Mouse (Mus musculus) limb, embryonic 10.5 days (tissue): Measurements from ENCODE around the gene Mecp2. TPM values are rescaled to one million over a fixed set of nuclear protein-coding genes. Genes with fewer than 3 reads are reported as not detected.

Experiments
- DNase-seq: peaks from one replicate; pipeline ENCODE4 v3.0.0-alpha.2; 2017; ENCODE audit warnings: low spot score
- H3K27ac ChIP-seq: fragments of 300-500 bp; sonication (generic); 2 replicates; pipeline ENCODE4 v1.5.1; 2016; ENCODE audit warnings: mild to moderate bottlenecking
- H3K27me3 ChIP-seq: fragments of 300-500 bp; sonication (generic); 2 replicates; pipeline ENCODE4 v1.6.1; 2016; ENCODE audit warnings: low read depth, mild to moderate bottlenecking; ENCODE audit not compliant: poor library complexity, severe bottlenecking
- H3K36me3 ChIP-seq: fragments of 300-500 bp; sonication (generic); 2 replicates; pipeline ENCODE4 v1.6.1; 2016; ENCODE audit warnings: mild to moderate bottlenecking, moderate library complexity
- H3K4me1 ChIP-seq: fragments of 300-500 bp; sonication (generic); 2 replicates; pipeline ENCODE4 v1.6.1; 2016
- H3K4me3 ChIP-seq: fragments of 300-500 bp; sonication (generic); 2 replicates; pipeline ENCODE4 v1.5.1; 2016; ENCODE audit warnings: mild to moderate bottlenecking, moderate library complexity
- H3K9me3 ChIP-seq: fragments of 300-500 bp; sonication (generic); replicated peaks from 2 replicates; pipeline ENCODE4 v1.6.1; 2016; ENCODE audit warnings: mild to moderate bottlenecking
- WGBS: fragments of 180-500 bp; shearing (Covaris S2); methylation state at CpG from one replicate; pipeline ENCODE4 v1.1.7; 2016; 5-methylcytosine and 5-hydroxymethylcytosine counted together
- polyA plus RNA-seq: library from polyadenylated mRNA; unstranded; fragments of >200 nt; fragmentation: Nextera tagmentation; extraction: Ambion mirVana; gene quantifications from 2 replicates; pipeline ENCODE4 v1.2.1, GENCODE M21; 2016

Mecp2 gene
- polyA plus RNA-seq, 1 experiment from 2014 or later = 14.0 TPM

GRCm38 (mm10) chrX:74084276-74084837 lies 50.8 kb downstream of the Mecp2 start:
- Histone ChIP-seq H3K9me3 (no peaks in the 10 kb centered on the region), H3K27me3 (peaks cover 40% of the 10 kb centered on the region), H3K27ac (peak overlapping the region; percentile 95), H3K36me3 (peaks cover 1% of the 10 kb centered on the region), H3K4me1 (no peaks in the 10 kb centered on the region), H3K4me3 (peak overlapping the region; percentile 68)
- no peak for DNase-seq
- WGBS = 15% methylated on average over 17 of the region's 17 CpGs

DNA sequence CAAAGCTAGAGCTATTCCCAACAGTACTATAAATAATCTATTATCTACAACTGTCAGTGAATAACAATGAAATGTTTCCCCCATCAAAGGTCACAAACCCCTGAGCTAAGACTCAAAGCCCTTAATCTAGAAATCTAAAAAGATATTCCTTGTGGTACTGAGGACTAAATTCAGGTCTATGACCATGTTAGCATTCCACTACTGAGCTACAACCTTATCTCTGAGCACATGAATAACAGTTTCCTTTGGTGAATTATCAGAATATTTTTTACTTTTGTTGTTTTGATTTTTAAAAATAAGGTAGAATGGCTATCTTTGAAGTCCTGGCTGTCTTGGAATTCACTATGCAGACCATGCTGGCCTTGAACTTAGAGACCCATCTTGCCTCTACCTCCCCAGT lies 64.4 kb downstream of the Mecp2 start:
- peaks cover 18% of the 10 kb centered on the region; the same call in 1 of the 2 replicates for H3K27me3 ChIP-seq
- peaks cover 30% of the 10 kb centered on the region for H3K36me3 ChIP-seq
- no peaks in the 10 kb centered on the region for H3K9me3 ChIP-seq
- DNase-seq = no peak
- H3K4me3 ChIP-seq = no peak overlapping the region
- no peaks in the 10 kb centered on the region for H3K4me1 ChIP-seq
- no peak overlapping the region for H3K27ac ChIP-seq

DNA sequence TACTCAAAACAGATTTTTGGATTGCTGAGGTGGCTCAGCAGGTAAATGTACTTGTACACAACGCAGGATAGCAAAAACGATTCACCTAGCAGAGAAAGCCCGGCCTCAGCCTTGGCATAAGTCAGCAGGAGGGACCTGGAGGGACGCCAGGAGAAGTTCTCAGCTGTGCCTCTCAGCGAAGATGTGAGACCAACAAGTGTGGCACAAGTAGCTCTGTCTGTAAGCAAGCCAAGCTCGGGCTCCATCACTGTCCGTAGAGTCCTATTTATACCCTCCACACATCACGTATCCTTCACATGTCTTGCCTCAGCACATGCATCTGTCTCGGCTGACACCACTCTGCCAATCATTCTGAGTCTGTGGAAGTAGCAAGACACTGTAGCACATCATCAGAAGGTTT lies 67.3 kb downstream of the Mecp2 start:
- Histone ChIP-seq H3K36me3 (peaks cover 9% of the 10 kb centered on the region), H3K9me3 (no peaks in the 10 kb centered on the region), H3K27ac (no peak overlapping the region), H3K4me1 (no peaks in the 10 kb centered on the region), H3K4me3 (no peak overlapping the region), H3K27me3 (peaks cover 9% of the 10 kb centered on the region; the same call in 1 of the 2 replicates)
- 94% methylated on average over 9 of the region's 9 CpGs for WGBS
- DNase-seq = no peak

GRCm38 (mm10) chrX:74045107-74045506 lies 90.1 kb downstream of the Mecp2 start:
- Histone ChIP-seq H3K9me3 (no peaks in the 10 kb centered on the region), H3K4me1 (no peaks in the 10 kb centered on the region), H3K36me3 (no peaks in the 10 kb centered on the region), H3K4me3 (no peak overlapping the region), H3K27ac (no peak overlapping the region), H3K27me3 (peaks cover 66% of the 10 kb centered on the region)
- 96% methylated on average over 1 of the region's 1 CpGs for WGBS
- DNase-seq = no peak

- H3K27me3 ChIP-seq = peaks cover 80% of the 10 kb centered on the region
- H3K27ac ChIP-seq = no peak overlapping the region
- no peak overlapping the region for H3K4me3 ChIP-seq
- 90% methylated on average over 5 of the region's 5 CpGs for whole genome bisulfite sequencing
- no peak for DNase-seq
- H3K36me3 ChIP-seq = peaks cover 44% of the 10 kb centered on the region
- no peaks in the 10 kb centered on the region for H3K4me1 ChIP-seq
- no peaks in the 10 kb centered on the region for H3K9me3 ChIP-seq
These were observed 97.3 kb downstream of the Mecp2 start for GRCm38 (mm10) chrX:74037702-74038375.

DNA sequence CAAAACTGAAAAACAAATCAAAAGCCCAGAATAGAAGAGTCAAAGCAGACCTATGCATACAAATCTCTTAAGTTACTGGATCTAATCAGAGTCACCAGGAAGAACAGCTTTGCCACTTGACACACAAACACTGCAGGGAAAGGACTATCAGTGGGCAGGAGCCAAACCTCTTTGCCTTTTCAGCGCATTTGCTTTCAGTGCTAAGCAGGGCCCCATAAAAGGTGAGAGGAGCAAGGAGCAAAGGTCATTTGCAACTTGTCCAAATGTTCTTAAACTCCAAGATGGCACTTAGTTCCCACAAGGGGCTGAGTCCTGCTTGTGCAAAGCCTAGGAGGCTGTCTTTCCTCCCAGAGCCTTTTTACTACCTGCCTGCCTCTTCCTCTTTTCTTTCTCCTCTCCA lies 105.2 kb downstream of the Mecp2 start:
- WGBS = 73% methylated on average over 1 of the region's 1 CpGs
- Histone ChIP-seq H3K4me3 (no peak overlapping the region), H3K27ac (no peak overlapping the region), H3K36me3 (peaks cover 23% of the 10 kb centered on the region), H3K27me3 (peaks cover 90% of the 10 kb centered on the region), H3K9me3 (no peaks in the 10 kb centered on the region), H3K4me1 (no peaks in the 10 kb centered on the region)
- no peak for DNase-seq

GRCm38 (mm10) chrX:74023188-74024049 lies 111.7 kb downstream of the Mecp2 start, which contains the start of gene Irak1:
TSS of gene Irak1 (minus strand) at chrX:74023918.
- DNase-seq = peak; percentile 81
- H3K4me3 ChIP-seq = peak within 1 kb of the TSS; percentile 66
- H3K27ac ChIP-seq = peak within 1 kb of the TSS; percentile 95
- H3K4me1 ChIP-seq = 0 out of 2 replicates have a peak, but pooled peaks cover 6% of the 10 kb centered on the region
- peaks cover 38% of the 10 kb centered on the region for H3K36me3 ChIP-seq
- no peaks in the 10 kb centered on the region for H3K9me3 ChIP-seq
- peaks cover 95% of the 10 kb centered on the region for H3K27me3 ChIP-seq
- WGBS = 16% methylated on average over 70 of the region's 72 CpGs

DNA sequence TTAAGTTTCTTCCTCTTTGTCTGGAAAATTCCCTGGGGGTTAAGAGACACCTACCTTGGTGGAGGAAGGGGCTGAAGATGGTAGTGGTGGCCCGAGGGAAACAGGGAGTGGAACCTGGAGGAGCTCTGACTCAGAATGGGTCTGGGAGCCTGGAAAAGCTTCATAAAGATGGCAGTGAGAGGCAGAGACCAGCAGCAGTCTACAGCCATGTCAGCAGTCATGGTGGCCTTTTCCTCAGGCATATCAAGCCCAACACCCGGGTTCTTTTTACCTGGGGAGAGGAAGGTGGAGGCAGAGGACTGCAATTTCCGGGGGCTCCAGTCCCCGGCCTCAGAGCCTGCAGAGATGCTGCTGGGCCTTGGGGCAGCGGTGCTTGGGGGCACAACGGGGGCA lies 112.4 kb downstream of the Mecp2 start:
- Histone ChIP-seq H3K4me3 (peak overlapping the region; percentile 66), H3K9me3 (no peaks in the 10 kb centered on the region), H3K27ac (peak overlapping the region; percentile 95), H3K27me3 (peaks cover 94% of the 10 kb centered on the region), H3K4me1 (0 out of 2 replicates have a peak, but pooled peaks cover 6% of the 10 kb centered on the region), H3K36me3 (peaks cover 44% of the 10 kb centered on the region)
- WGBS = 46% methylated on average over 4 of the region's 6 CpGs
- no peak for DNase-seq

- H3K9me3 ChIP-seq = no peaks in the 10 kb centered on the region
- no peaks in the 10 kb centered on the region for H3K4me1 ChIP-seq
- H3K4me3 ChIP-seq = no peak overlapping the region
- 100% methylated on average over 1 of the region's 1 CpGs for WGBS
- no peak for DNase-seq
- H3K27me3 ChIP-seq = peaks cover 48% of the 10 kb centered on the region
- H3K27ac ChIP-seq = no peak overlapping the region
- peaks cover 37% of the 10 kb centered on the region for H3K36me3 ChIP-seq
These were observed 120.6 kb downstream of the Mecp2 start for GRCm38 (mm10) chrX:74014597-74014996.

- no peak overlapping the region for H3K27ac ChIP-seq
- H3K9me3 ChIP-seq = no peaks in the 10 kb centered on the region
- peaks cover 14% of the 10 kb centered on the region for H3K27me3 ChIP-seq
- WGBS = 47% methylated on average over 8 of the region's 8 CpGs
- H3K4me1 ChIP-seq = no peaks in the 10 kb centered on the region
- H3K4me3 ChIP-seq = no peak overlapping the region
- no peak for DNase-seq
- no peaks in the 10 kb centered on the region for H3K36me3 ChIP-seq
These were observed 127.1 kb downstream of the Mecp2 start for GRCm38 (mm10) chrX:74008063-74008462.

DNA sequence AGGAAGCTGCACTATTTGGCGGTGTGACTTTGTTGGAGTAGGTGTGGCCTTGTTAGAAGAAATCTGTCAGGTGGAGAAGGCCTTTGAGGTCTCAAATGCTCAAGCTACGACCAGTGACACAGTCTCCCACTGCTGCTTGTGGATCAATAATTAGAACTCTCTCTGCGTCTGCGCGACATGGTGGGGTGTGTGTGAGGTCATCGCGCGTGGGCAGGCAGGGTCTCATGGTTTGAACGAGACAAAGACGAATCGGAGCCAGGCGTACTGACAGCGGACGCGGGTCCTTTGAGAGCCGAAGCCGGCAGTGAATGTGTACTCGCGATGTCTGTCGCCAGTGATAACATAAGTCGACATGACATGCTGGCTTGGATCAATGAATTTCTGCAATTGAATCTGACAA lies 128.8 kb downstream of the Mecp2 start:
- no peak overlapping the region for H3K4me3 ChIP-seq
- WGBS = 89% methylated on average over 21 of the region's 21 CpGs
- peaks cover 12% of the 10 kb centered on the region for H3K27me3 ChIP-seq
- H3K4me1 ChIP-seq = no peaks in the 10 kb centered on the region
- no peak for DNase-seq
- H3K9me3 ChIP-seq = no peaks in the 10 kb centered on the region
- H3K36me3 ChIP-seq = no peaks in the 10 kb centered on the region
- H3K27ac ChIP-seq = no peak overlapping the region

DNA sequence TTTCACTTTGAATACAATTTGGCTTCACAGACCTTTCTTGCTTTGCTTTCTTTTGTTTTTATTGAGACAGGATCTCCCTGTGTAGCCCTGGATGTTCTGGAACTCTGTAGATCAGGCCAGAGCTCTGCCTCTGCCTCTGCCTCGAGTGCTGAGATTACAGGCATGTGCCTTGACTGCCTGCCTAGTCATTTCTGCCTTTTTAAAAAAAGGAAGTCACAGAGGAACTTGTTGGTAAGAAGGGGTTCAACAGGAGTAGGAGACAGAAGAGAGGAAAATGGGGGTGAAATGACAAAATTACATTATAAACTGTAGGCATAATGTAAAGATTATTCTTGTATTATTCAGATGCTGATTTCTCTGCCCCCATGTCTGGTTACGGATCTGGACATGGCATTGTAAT lies 131.5 kb downstream of the Mecp2 start:
- H3K9me3 ChIP-seq = no peaks in the 10 kb centered on the region
- H3K27ac ChIP-seq = no peak overlapping the region
- no peak overlapping the region for H3K4me3 ChIP-seq
- DNase-seq = no peak
- peaks cover 8% of the 10 kb centered on the region; the same call in 1 of the 2 replicates for H3K4me1 ChIP-seq
- WGBS = 76% methylated on average over 2 of the region's 2 CpGs
- peaks cover 22% of the 10 kb centered on the region for H3K27me3 ChIP-seq
- H3K36me3 ChIP-seq = no peaks in the 10 kb centered on the region

DNA sequence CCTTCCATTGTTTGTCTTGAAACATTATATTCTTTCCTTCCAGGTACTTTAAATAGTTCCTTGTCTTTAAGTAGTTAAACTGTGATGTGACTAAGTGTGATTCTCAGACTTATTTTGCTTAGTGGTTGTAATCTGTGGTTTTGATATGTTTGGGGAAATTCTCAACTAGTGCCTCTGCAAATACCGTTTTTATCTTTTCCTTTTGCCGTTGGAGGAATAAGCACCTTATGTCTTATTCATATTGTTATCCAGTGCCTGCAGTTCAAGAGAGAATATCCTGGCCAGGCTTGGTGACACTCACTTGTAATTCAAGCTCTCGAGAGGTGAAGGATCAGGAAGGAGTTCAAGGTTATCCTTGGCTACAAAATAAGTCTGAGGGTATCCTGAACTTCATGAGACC lies 134.1 kb downstream of the Mecp2 start:
- H3K36me3 ChIP-seq = no peaks in the 10 kb centered on the region
- 91% methylated on average over 3 of the region's 3 CpGs for WGBS
- DNase-seq = no peak
- H3K27ac ChIP-seq = no peak overlapping the region
- peaks cover 15% of the 10 kb centered on the region; the same call in 1 of the 2 replicates for H3K27me3 ChIP-seq
- peaks cover 8% of the 10 kb centered on the region; the same call in 1 of the 2 replicates for H3K4me1 ChIP-seq
- H3K4me3 ChIP-seq = no peak overlapping the region
- H3K9me3 ChIP-seq = no peaks in the 10 kb centered on the region
